Mouse (Mus musculus) lung, adult 2 months (tissue): ENCODE data around the gene Ralgapb. TPM values are rescaled to one million over a fixed set of nuclear protein-coding genes. Genes with fewer than 3 reads are reported as not detected.

ENCODE experiments used
- DNase-seq: peaks from one replicate; pipeline ENCODE4 v3.0.0; 2022
- H3K4me1 ChIP-seq: fragments of 200-500 bp; 2 replicates; pipeline ENCODE4 v1.6.1; 2011; ENCODE audit warnings: low read length; ENCODE audit not compliant: control insufficient read depth, insufficient read depth
- H3K4me3 ChIP-seq: fragments of 200-500 bp; replicated peaks from 2 replicates; pipeline ENCODE3; 2011; ENCODE audit warnings: low read depth, mild to moderate bottlenecking, control low read depth, low read length; ENCODE audit errors: extremely low read depth
- CTCF ChIP-seq: fragments of 200-500 bp; IDR thresholded peaks from 2 replicates; pipeline ENCODE4 v1.5.1; 2011; ENCODE audit warnings: mild to moderate bottlenecking, low read length, control low read depth; ENCODE audit not compliant: insufficient read depth
- POLR2A ChIP-seq: fragments of 200-500 bp; IDR thresholded peaks from 2 replicates; pipeline ENCODE4 v1.6.1; 2011; ENCODE audit warnings: low read depth, mild to moderate bottlenecking, control low read depth, low read length, borderline replicate concordance; ENCODE audit errors: extremely low read depth
- WGBS: fragments of 180-500 bp; shearing (Covaris S2); methylation state at CpG from one replicate; pipeline ENCODE4 v1.1.7; 2018; 5-methylcytosine and 5-hydroxymethylcytosine counted together
- polyA plus RNA-seq: library from polyadenylated mRNA; depleted of rRNA; stranded (reverse); fragments of >200 nt; gene quantifications from 2 replicates; pipeline ENCODE4 v1.2.3, GENCODE M21; 2012

The Ralgapb gene
- polyA plus RNA-seq, 1 experiment: 27.5 TPM

DNA sequence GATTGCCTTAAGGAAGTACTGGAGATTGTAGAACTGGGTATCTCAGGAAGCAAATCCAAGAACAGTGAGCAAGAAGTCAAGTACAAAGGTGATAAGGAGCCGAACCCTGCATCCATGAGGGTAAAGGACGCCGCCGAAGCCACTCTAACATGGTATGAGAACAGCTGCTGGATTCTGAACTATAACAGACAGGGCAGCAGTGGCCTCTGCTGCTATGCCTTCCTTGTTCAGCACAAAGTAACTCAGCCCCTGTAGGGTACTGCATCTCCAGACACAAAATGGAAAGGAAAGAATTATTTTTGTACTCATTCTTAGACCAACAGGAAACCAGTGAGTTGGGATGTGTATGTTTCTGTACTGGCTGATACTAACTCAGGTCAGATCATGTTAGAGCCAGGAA is 46.8 kb downstream of the Ralgapb start:
- no peak overlapping the region for H3K4me3 ChIP-seq
- TF ChIP-seq POLR2A (no peak), CTCF (no peak)
- no peak for DNase-seq
- 82% methylated on average over 4 of the region's 4 CpGs for WGBS
- no peaks in the 10 kb centered on the region for H3K4me1 ChIP-seq

GRCm38 (mm10) chr2:158457610-158458009 is 48.0 kb downstream of the Ralgapb start:
- no peak for DNase-seq
- Histone ChIP-seq H3K4me3 (no peak overlapping the region), H3K4me1 (no peaks in the 10 kb centered on the region)
- TF ChIP-seq CTCF (no peak), POLR2A (no peak)
- WGBS: 64% methylated on average over 1 of the region's 1 CpGs

DNA sequence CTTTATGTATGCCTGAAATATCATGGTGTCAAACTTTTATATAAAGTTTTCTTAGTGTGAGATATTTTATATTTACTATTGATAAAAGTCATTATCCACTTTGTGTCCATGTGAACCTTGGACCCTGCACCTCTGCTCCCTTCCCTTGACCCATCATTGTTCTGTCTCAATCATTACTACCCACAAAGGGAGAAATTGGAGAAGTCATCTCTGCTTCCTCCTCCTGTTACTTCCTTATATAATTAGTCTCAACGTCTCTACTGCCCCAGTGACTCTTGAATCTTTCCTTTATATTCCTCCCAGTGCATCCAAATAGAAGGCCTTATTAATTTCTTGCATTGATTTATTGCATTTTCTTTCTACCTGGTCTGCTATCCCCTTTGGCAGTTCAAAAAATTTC is 52.8 kb downstream of the Ralgapb start:
- no peak for TF ChIP-seq POLR2A
- TF ChIP-seq CTCF: no peak
- no peak overlapping the region for H3K4me3 ChIP-seq
- H3K4me1 ChIP-seq: no peaks in the 10 kb centered on the region
- WGBS: 58% methylated on average over 1 of the region's 1 CpGs
- no peak for DNase-seq

GRCm38 (mm10) chr2:158474159-158474558 is 64.5 kb downstream of the Ralgapb start:
- TF ChIP-seq POLR2A (no peak), CTCF (no peak)
- no peak for DNase-seq
- H3K4me1 ChIP-seq: no peaks in the 10 kb centered on the region
- no peak overlapping the region for H3K4me3 ChIP-seq
- WGBS: 83% methylated on average over 1 of the region's 1 CpGs

GRCm38 (mm10) chr2:158477640-158478039 is 68.0 kb downstream of the Ralgapb start:
- TF ChIP-seq POLR2A: no peak
- no peak for TF ChIP-seq CTCF
- Histone ChIP-seq H3K4me3 (no peak overlapping the region), H3K4me1 (no peaks in the 10 kb centered on the region)
- WGBS: 68% methylated on average over 3 of the region's 3 CpGs
- DNase-seq: no peak

- no peak for DNase-seq
- 90% methylated on average over 5 of the region's 5 CpGs for WGBS
- Histone ChIP-seq H3K4me3 (no peak overlapping the region), H3K4me1 (no peaks in the 10 kb centered on the region)
- TF ChIP-seq POLR2A: no peak
- no peak for TF ChIP-seq CTCF
These were observed 88.8 kb downstream of the Ralgapb start for GRCm38 (mm10) chr2:158498457-158498856.

DNA sequence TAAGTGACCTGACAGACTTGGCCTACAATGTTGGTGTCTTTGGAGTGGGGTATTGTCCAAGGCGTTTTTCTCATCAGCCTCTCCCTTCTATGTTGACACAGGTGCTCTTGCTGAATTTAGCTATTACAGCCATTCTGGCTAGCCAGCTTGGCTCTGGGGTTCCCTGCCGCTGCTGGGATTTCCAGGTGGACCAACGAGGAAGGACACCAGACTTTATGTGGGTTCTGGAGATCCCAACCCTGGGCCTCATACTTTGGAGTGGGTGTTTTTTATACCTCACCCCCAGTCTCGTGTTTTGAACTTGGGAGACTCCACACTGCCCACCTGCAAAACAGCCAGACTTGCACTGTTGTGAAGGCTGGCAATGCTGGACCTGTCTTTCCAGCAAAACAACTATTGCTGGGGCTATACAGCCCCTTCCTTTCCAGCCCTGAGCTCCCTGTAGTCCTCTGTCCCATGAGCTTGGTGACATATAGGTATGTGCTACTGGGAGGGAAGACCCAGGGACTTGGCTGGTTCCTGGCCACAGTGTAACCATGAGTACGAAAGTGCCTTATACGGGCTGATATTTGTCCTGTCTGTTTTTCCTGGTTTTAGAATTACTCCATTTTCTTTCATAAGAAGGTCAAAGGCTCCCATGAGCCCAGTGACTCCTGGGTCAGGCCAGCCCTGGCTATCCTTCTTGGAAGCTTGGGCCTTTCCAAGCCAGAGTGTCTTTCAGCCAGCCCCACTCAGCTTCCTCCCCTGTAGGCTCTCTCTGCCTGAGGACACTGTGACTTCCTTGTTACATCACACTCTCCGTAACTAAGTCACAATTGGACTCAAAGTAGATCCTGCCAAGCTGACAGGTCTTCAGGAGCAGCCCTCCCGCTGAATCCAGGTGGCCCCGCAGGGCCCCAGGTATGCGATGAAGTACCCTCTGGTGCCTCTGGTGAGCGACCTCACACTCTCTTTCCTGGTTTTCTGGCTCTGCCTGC is 92.5 kb downstream of the Ralgapb start, which contains the start of gene Adig:
TSS of gene Adig (plus strand) at position 777 of the 977 bp plus-strand sequence.
- 58% methylated on average over 11 of the region's 11 CpGs for WGBS
- no peak within 1 kb of the TSS for H3K4me3 ChIP-seq
- DNase-seq: no peak

GRCm38 (mm10) chr2:158503226-158503625 is 93.6 kb downstream of the Ralgapb start:
- no peak for DNase-seq
- Histone ChIP-seq H3K4me3 (no peak overlapping the region), H3K4me1 (no peaks in the 10 kb centered on the region)
- TF ChIP-seq CTCF: no peak
- no peak for TF ChIP-seq POLR2A
- 72% methylated on average over 7 of the region's 7 CpGs for WGBS

More for the DNA sequence above, 92.5 kb downstream of the Ralgapb start, which contains the start of gene Adig:
- no peak for TF ChIP-seq POLR2A
- TF ChIP-seq CTCF: no peak
- H3K4me1 ChIP-seq: no peaks in the 10 kb centered on the region

- TF ChIP-seq CTCF: no peak
- no peak for TF ChIP-seq POLR2A
- Histone ChIP-seq H3K4me1 (no peaks in the 10 kb centered on the region), H3K4me3 (no peak overlapping the region)
- DNase-seq: no peak
- 60% methylated on average over 4 of the region's 4 CpGs for WGBS
These were observed 94.0 kb downstream of the Ralgapb start for GRCm38 (mm10) chr2:158503671-158504070.

GRCm38 (mm10) chr2:158506475-158506874 is 96.8 kb downstream of the Ralgapb start:
- DNase-seq: no peak
- no peak for TF ChIP-seq POLR2A
- TF ChIP-seq CTCF: no peak
- WGBS: 66% methylated on average over 5 of the region's 5 CpGs
- Histone ChIP-seq H3K4me1 (no peaks in the 10 kb centered on the region; the same call in 1 of the 2 replicates), H3K4me3 (no peak overlapping the region)
